Mouse (Mus musculus): Measurements from ENCODE around the gene Fbxo9. TPM values are rescaled to one million over a fixed set of nuclear protein-coding genes. Genes with fewer than 3 reads are reported as not detected.

Fbxo9 gene
- polyA plus RNA-seq, 1 experiment from 2014 or later = 43.0 TPM

DNA sequence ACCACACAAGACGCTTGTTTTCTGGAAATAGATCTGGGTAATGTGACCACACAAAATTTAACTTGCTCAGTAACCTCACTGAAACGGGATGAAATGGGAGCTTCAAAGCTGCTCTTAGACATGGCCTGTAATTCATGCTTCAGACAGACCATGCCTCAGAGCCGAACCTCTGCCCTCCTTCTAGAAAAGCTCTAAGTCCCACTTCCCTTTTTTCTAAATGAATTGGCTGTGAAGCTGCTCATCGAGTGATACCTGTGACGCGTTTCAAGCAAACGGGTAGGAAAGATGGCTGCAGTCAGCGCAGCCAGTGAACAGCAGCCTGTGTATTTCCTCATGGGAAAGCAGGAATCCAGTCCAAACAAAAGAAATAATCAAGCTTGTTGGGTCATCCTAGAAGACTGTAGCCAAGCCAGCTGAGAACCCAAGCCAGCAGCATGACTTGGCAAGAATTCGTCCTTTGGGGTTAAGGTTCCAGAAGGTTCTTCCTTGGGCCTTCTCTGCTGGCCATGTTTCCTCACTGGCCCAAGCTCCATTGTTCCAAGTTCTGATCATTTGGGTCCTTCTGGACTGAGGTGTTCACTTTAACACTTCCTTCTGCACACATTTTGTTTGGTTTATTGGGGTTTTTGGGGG lies 29.3 kb upstream of the Fbxo9 start:
- no peak overlapping the region for H3K9ac ChIP-seq (ENCODE audit: low read length)
- 92% methylated on average over 9 of the region's 9 CpGs for WGBS
- ATAC-seq (replicated peaks; ENCODE audit: low FRiP score, low TSS enrichment, low read depth) (no peak), DNase-seq (ENCODE audit: low spot score) (no peak)
- no peaks in the 10 kb centered on the region for H3K9me3 ChIP-seq (ENCODE audit: control insufficient read depth, low read length)
- H3K4me2 ChIP-seq (ENCODE audit: low read length) = no peak overlapping the region
- H3K27ac ChIP-seq (ENCODE audit: low read depth) = no peak overlapping the region
- peaks cover 47% of the 10 kb centered on the region for H3K36me3 ChIP-seq (ENCODE audit: control insufficient read depth, insufficient read depth, low read length)
- no peaks in the 10 kb centered on the region for H3K27me3 ChIP-seq (replicated peaks; ENCODE audit: control insufficient read depth, insufficient read depth, low read length)
- H3K4me1 ChIP-seq (replicated peaks; ENCODE audit: control insufficient read depth, insufficient read depth, low read length) = no peaks in the 10 kb centered on the region
- no peak overlapping the region for H3K4me3 ChIP-seq (ENCODE audit: low read depth, low read length)

DNA sequence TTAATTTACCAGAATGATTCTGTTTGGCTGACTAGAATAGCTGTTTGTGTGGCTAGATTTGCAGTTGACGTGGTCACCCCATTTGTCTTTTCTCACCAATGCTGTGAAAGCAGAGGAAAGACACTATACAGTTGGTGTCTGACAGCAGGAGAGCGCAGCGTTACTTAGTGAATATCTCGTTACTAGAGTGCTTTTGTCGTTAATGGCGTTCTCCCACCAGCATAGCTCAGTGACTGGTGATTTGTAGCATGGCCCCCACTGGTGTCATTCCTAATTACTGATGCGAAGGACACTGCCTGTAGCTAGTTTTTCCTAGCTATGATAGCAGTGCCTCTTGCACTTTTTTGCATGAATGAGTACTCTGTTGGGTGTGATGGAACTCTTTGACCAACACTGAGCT lies 26.8 kb upstream of the Fbxo9 start:
- no peak for DNase-seq (ENCODE audit: low spot score)
- WGBS = 88% methylated on average over 7 of the region's 7 CpGs
- no peak overlapping the region for H3K9ac ChIP-seq (ENCODE audit: low read length)
- no peak for ATAC-seq (replicated peaks; ENCODE audit: low FRiP score, low TSS enrichment, low read depth)
- H3K27me3 ChIP-seq (replicated peaks; ENCODE audit: control insufficient read depth, insufficient read depth, low read length) = no peaks in the 10 kb centered on the region
- H3K27ac ChIP-seq (ENCODE audit: low read depth) = no peak overlapping the region
- no peak overlapping the region for H3K4me3 ChIP-seq (ENCODE audit: low read depth, low read length)
- H3K4me2 ChIP-seq (ENCODE audit: low read length) = no peak overlapping the region
- peaks cover 44% of the 10 kb centered on the region for H3K36me3 ChIP-seq (ENCODE audit: control insufficient read depth, insufficient read depth, low read length)
- no peaks in the 10 kb centered on the region for H3K9me3 ChIP-seq (ENCODE audit: control insufficient read depth, low read length)
- H3K4me1 ChIP-seq (replicated peaks; ENCODE audit: control insufficient read depth, insufficient read depth, low read length) = no peaks in the 10 kb centered on the region

DNA sequence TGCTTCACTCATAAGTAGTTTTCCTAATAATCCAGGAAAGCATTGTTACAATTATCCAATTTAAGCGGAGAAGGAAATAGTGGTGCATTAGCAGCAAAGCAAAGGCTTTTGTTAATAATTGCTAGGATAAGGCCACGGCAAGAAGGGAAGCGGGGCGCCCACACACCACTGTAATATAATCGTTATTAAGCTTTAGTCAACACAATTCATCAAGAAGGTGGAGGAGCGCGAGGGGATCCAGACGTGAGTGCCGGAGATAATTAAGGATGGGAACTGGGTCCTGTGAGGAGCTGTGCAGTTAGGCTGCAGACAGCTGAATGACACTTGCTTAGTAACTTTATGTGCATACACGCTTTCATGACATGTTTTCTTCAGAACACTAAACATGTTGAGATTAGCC lies 17.8 kb upstream of the Fbxo9 start:
- H3K27ac ChIP-seq (ENCODE audit: low read depth) = no peak overlapping the region
- 40% methylated on average over 10 of the region's 10 CpGs for WGBS

DNA sequence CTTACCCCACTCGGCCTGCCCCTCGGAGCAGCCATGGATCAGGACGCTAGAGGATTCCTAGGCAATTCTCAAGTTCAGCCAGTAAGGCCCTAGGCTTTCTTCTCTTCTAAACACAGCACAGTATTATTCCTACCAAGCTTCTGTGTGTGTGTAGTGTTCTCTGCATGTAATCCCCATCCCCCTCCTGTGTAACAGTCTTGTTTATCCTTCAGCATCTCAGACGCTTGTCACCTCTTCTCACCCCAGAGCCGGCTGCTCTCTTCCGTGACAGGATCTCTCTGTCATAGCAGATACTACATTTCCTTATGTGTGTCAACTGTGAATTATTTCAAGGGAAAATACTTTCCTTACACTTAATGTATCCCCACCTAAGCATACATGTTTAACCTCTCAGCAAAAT lies 17.1 kb upstream of the Fbxo9 start:
- DNase-seq (ENCODE audit: low spot score) (no peak), ATAC-seq (replicated peaks; ENCODE audit: low FRiP score, low TSS enrichment, low read depth) (no peak)
- Histone ChIP-seq H3K27me3 (replicated peaks; ENCODE audit: control insufficient read depth, insufficient read depth, low read length) (no peaks in the 10 kb centered on the region), H3K9ac (ENCODE audit: low read length) (no peak overlapping the region), H3K4me2 (ENCODE audit: low read length) (no peak overlapping the region), H3K4me3 (ENCODE audit: low read depth, low read length) (no peak overlapping the region), H3K36me3 (ENCODE audit: control insufficient read depth, insufficient read depth, low read length) (no peaks in the 10 kb centered on the region), H3K27ac (ENCODE audit: low read depth) (no peak overlapping the region), H3K9me3 (ENCODE audit: control insufficient read depth, low read length) (no peaks in the 10 kb centered on the region), H3K4me1 (replicated peaks; ENCODE audit: control insufficient read depth, insufficient read depth, low read length) (peaks cover 11% of the 10 kb centered on the region)
- WGBS = 50% methylated on average over 6 of the region's 6 CpGs

More for the DNA sequence above, 17.8 kb upstream of the Fbxo9 start:
- ATAC-seq (replicated peaks; ENCODE audit: low FRiP score, low TSS enrichment, low read depth) (no peak), DNase-seq (ENCODE audit: low spot score) (no peak)
- H3K4me1 ChIP-seq (replicated peaks; ENCODE audit: control insufficient read depth, insufficient read depth, low read length) = peaks cover 7% of the 10 kb centered on the region
- no peaks in the 10 kb centered on the region for H3K9me3 ChIP-seq (ENCODE audit: control insufficient read depth, low read length)
- peaks cover 5% of the 10 kb centered on the region; the same call in 1 of the 2 replicates for H3K36me3 ChIP-seq (ENCODE audit: control insufficient read depth, insufficient read depth, low read length)
- H3K4me2 ChIP-seq (ENCODE audit: low read length) = no peak overlapping the region
- no peak overlapping the region for H3K9ac ChIP-seq (ENCODE audit: low read length)
- no peaks in the 10 kb centered on the region for H3K27me3 ChIP-seq (replicated peaks; ENCODE audit: control insufficient read depth, insufficient read depth, low read length)
- no peak overlapping the region for H3K4me3 ChIP-seq (ENCODE audit: low read depth, low read length)

DNA sequence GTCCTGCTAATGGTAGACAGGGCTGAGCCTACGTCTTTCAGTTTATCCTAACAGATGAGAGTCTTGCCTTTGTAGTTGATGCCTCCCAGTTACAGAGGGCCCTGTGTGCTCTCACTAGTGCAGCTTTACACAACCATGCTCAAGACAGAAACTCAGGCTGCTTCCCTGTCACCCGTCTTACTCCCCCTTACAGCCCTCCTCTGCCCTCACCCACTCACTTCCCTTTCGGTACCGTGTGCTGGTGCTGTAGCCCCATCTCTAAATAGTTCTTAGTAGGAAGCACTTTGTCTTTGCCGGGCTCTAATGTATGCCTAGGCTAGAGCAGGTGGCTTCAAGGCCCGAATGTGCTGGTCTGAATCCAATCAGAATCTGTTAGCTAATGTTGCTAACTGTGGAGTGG lies 15.4 kb upstream of the Fbxo9 start:
- H3K4me3 ChIP-seq (ENCODE audit: low read depth, low read length) = no peak overlapping the region
- H3K27ac ChIP-seq (ENCODE audit: low read depth) = no peak overlapping the region
- no peak for ATAC-seq (replicated peaks; ENCODE audit: low FRiP score, low TSS enrichment, low read depth)
- H3K36me3 ChIP-seq (ENCODE audit: control insufficient read depth, insufficient read depth, low read length) = no peaks in the 10 kb centered on the region
- H3K4me2 ChIP-seq (ENCODE audit: low read length) = no peak overlapping the region
- peaks cover 13% of the 10 kb centered on the region for H3K4me1 ChIP-seq (replicated peaks; ENCODE audit: control insufficient read depth, insufficient read depth, low read length)
- no peak overlapping the region for H3K9ac ChIP-seq (ENCODE audit: low read length)
- WGBS = 76% methylated on average over 6 of the region's 6 CpGs
- H3K9me3 ChIP-seq (ENCODE audit: control insufficient read depth, low read length) = no peaks in the 10 kb centered on the region
- DNase-seq (ENCODE audit: low spot score) = no peak
- no peaks in the 10 kb centered on the region for H3K27me3 ChIP-seq (replicated peaks; ENCODE audit: control insufficient read depth, insufficient read depth, low read length)

DNA sequence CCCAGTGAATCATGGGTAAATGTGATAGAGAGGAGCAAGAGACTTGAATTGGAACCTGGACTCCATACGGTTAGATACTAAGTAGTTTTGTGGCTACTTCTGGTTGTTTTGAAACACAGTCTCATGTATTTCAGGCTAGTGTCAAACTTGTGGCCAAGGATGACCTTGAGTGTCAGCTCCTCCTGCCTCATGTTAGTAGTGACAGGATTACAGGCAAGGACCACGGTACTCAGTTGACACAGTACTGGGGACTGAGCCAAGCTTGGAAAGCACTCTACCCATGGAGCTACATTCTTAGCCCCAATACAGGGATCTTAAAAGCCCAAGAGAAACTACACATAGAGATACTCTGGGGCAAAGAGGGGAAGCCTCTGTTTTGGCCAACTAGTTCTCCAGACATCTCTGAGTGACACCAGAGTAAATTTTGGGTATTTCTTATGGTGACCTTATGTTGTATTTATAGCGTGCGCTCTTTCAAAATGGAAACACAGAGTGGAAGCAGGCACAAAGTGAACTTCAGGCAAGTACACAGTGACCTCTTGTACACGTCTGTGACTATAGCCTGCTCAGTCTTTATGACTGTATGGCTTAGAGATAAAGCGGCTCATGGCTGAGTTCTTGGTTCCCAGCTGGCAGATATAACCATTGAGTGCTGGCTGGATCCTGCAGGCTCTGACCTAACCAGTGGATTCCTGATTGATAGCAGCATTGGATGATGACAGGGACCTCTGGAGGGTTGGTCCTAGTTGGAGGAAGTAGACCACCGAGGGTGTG lies 14.3 kb upstream of the Fbxo9 start:
- Histone ChIP-seq H3K4me1 (replicated peaks; ENCODE audit: control insufficient read depth, insufficient read depth, low read length) (peaks cover 13% of the 10 kb centered on the region), H3K4me3 (ENCODE audit: low read depth, low read length) (no peak overlapping the region), H3K27ac (ENCODE audit: low read depth) (no peak overlapping the region), H3K27me3 (replicated peaks; ENCODE audit: control insufficient read depth, insufficient read depth, low read length) (no peaks in the 10 kb centered on the region), H3K9ac (ENCODE audit: low read length) (no peak overlapping the region), H3K9me3 (ENCODE audit: control insufficient read depth, low read length) (no peaks in the 10 kb centered on the region), H3K4me2 (ENCODE audit: low read length) (no peak overlapping the region), H3K36me3 (ENCODE audit: control insufficient read depth, insufficient read depth, low read length) (0 out of 2 replicates have a peak, but pooled peaks cover 3% of the 10 kb centered on the region)
- DNase-seq (ENCODE audit: low spot score) (no peak), ATAC-seq (replicated peaks; ENCODE audit: low FRiP score, low TSS enrichment, low read depth) (0 out of 2 replicates have a peak, but pooled peaks have one; percentile 22)
- 84% methylated on average over 7 of the region's 7 CpGs for WGBS

DNA sequence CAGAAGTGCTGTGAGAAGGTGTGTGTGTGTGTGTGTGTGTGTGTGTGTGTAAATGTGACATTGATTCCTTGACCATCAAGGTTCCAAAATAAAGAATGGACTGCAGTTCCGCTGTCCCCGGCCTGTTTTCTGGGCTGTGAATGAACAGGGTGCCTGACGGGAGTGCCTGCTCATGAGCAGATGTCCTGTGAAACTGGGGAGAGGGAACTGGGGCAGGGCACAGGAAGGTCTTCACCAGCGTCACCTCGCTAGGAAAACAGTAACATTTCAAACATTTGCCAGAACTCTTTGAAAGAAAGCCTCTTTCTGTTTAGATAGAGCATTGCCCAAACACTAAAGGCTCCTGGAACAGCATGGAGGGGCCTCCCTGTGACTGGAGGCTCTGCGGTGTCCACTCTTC lies 13.1 kb upstream of the Fbxo9 start:
- Histone ChIP-seq H3K4me3 (ENCODE audit: low read depth, low read length) (no peak overlapping the region), H3K9me3 (ENCODE audit: control insufficient read depth, low read length) (no peaks in the 10 kb centered on the region), H3K36me3 (ENCODE audit: control insufficient read depth, insufficient read depth, low read length) (0 out of 2 replicates have a peak, but pooled peaks cover 4% of the 10 kb centered on the region), H3K4me2 (ENCODE audit: low read length) (no peak overlapping the region), H3K9ac (ENCODE audit: low read length) (no peak overlapping the region), H3K27ac (ENCODE audit: low read depth) (no peak overlapping the region), H3K4me1 (replicated peaks; ENCODE audit: control insufficient read depth, insufficient read depth, low read length) (peaks cover 13% of the 10 kb centered on the region), H3K27me3 (replicated peaks; ENCODE audit: control insufficient read depth, insufficient read depth, low read length) (no peaks in the 10 kb centered on the region)
- 54% methylated on average over 6 of the region's 6 CpGs for WGBS
- no peak for ATAC-seq (replicated peaks; ENCODE audit: low FRiP score, low TSS enrichment, low read depth)
- DNase-seq (ENCODE audit: low spot score) = no peak

DNA sequence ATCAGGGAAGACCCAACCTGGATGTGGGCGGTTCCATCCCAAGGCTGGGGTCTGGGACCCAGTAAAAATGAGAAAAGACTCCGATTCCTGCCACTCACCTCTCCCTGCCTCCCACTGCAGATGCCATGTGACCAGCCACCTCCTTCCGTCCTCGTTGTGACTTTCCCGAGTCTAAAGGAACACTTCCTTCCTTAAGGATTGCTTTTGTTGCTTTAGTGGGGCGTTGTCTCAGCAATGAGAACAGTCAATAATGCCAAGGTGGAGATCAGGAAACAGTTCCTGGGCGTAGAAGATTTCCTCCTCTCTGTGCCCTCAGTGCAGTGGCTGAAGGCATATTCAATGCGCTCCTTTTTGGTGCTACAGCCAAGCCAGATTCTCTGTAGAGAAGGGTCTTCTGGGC lies 12.5 kb upstream of the Fbxo9 start:
- Histone ChIP-seq H3K4me2 (ENCODE audit: low read length) (no peak overlapping the region), H3K4me3 (ENCODE audit: low read depth, low read length) (no peak overlapping the region), H3K27ac (ENCODE audit: low read depth) (0 out of 2 replicates have a peak overlapping the region, but pooled peaks have one; percentile 27), H3K9ac (ENCODE audit: low read length) (no peak overlapping the region), H3K9me3 (ENCODE audit: control insufficient read depth, low read length) (no peaks in the 10 kb centered on the region), H3K4me1 (replicated peaks; ENCODE audit: control insufficient read depth, insufficient read depth, low read length) (peaks cover 12% of the 10 kb centered on the region), H3K36me3 (ENCODE audit: control insufficient read depth, insufficient read depth, low read length) (0 out of 2 replicates have a peak, but pooled peaks cover 4% of the 10 kb centered on the region), H3K27me3 (replicated peaks; ENCODE audit: control insufficient read depth, insufficient read depth, low read length) (no peaks in the 10 kb centered on the region)
- ATAC-seq (replicated peaks; ENCODE audit: low FRiP score, low TSS enrichment, low read depth) (no peak), DNase-seq (ENCODE audit: low spot score) (no peak)
- 74% methylated on average over 8 of the region's 8 CpGs for WGBS
